Mouse (Mus musculus) adrenal gland, postnatal 25 days (tissue): ENCODE measurements around the gene Cmip. TPM values are rescaled to one million over a fixed set of nuclear protein-coding genes. Genes with fewer than 3 reads are reported as not detected.

ENCODE experiments used
- DNase-seq: peaks from one replicate; pipeline ENCODE4 v3.0.0; 2021; ENCODE audit warnings: mixed read lengths
- total RNA-seq: library from RNA; stranded (reverse); gene quantifications from 2 replicates; pipeline ENCODE4 v1.2.3, GENCODE M21; 2021

Cmip gene
- total RNA-seq, 1 experiment from 2014 or later: 121 TPM

- DNase-seq: peak; percentile 57
These were observed 121.8 kb downstream of the Cmip start for GRCm38 (mm10) chr8:117378625-117379024.

GRCm38 (mm10) chr8:117379131-117379530, 122.3 kb downstream of the Cmip start:
- peak; percentile 77 for DNase-seq

DNA sequence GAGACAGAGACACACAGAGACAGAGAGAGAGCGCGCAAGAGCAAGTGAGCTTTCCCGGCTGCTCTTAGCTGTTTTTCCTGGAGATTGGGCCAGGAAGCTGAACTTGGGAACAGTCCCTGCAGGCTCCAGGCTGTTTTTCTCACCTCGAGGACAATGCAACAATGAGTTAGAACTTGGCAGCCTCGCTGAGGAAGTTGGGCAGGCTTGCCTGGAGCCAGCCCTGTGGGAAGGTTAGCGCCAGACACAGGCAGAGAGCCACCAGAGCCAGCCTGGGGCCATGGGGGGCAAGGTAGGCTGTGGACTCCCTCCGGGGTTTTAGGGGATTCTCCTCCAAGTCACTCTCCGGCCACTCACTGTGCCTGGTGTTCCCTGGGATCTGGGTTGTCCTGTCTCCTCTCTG, 123.9 kb downstream of the Cmip start:
- peak; percentile 40 for DNase-seq

DNA sequence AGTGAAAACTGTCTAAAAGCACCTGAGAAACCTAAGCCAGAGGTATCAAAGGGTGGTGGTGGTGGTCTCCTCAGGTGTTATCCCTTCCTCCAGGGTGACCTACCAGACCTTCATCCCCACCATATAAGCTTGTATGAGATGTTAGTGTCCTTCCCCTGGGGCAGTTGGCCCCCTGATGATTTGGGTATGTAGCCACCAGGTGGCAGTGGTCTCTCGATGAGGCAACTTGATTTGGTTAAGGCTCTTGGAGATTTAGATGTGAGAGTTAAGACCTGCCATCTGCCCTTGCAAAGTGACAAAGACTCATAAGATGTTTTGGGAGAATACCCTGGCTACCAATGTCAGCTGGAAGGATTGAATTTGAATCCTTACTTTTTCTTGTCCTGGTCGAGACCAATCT, 129.3 kb downstream of the Cmip start:
- peak; percentile 39 for DNase-seq

DNA sequence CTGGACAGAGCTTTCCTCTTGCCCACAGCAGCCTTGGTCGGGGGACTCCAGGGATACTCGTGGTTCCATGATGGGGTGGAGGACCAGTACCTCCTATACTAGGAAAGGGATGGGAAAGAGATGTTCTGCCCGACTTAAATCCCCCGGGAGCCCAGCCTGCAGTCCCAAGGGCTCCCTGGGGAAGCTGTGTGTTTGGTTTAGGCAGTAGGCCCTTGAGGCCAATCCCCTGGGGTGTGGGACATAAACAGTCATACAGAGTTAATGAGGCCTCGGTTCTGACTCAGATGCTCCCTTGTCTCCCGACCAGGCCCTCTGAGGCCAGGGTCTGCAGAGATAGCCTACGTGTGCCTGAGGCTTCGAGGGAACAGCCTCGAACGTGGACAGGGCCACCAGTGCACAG, 130.8 kb downstream of the Cmip start:
- DNase-seq: no peak

GRCm38 (mm10) chr8:117388370-117388769, 131.5 kb downstream of the Cmip start:
- DNase-seq: peak; percentile 52

- DNase-seq: no peak
These were observed 137.0 kb downstream of the Cmip start for GRCm38 (mm10) chr8:117393853-117394252.

DNA sequence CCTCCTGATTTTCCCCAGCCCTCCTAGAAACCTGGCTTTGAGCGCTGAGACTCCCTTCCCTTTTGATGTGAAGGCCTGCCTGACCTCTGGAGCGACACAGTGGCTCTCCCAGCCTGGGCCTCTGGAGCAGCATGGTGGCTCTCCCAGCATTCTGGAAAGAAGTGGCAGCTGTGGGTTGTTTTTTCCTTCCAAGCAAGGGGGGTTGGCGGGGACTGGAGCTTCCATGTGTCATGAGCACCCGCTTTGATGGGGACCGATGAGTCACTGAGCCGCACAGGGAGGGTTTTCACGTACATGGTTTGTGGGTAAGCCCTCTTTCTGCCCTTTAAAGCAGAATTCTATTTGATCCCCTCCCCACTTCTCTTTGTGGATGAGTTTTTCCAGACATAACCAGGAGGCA, 138.2 kb downstream of the Cmip start:
- peak; percentile 75 for DNase-seq

DNA sequence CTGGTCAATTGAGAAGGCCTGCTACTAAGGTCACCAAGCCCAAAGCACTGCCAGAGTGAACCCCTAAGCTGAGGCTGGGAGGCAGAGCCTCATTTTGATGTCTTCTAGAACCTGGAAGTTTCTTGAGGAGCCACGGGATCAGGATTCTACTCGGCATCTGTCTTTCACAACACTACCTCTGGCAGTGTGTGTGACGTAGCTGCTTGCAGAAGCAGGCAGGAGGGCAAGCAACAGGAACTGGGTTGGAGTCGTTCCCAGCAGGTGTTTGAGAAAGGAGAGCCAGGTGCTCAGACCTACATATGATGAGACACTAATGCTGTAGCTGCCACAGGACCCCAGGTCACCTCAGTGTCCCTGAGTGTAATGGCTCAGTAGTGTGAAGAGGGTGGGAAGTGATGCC, 140.0 kb downstream of the Cmip start:
- no peak for DNase-seq

DNA sequence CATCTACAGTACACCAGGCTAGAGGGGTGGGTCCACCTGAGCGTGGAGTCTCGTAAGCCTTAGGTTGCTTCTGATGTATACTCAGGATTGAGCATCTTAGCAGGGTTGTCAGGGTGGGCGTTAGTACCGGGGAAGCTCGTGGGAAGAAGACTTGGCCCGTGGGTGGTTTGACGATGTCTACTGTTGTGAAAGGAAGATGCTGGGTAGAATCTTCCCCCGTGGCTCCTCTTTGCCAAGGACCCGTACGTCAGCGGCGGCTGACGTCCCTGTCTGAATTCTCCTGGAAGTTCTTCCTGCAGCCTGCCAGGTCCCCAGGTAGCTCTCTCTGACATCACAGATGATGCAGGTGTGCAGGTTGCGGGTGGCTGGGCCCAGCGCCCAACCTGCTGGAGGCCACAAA, 140.9 kb downstream of the Cmip start:
- no peak for DNase-seq

DNA sequence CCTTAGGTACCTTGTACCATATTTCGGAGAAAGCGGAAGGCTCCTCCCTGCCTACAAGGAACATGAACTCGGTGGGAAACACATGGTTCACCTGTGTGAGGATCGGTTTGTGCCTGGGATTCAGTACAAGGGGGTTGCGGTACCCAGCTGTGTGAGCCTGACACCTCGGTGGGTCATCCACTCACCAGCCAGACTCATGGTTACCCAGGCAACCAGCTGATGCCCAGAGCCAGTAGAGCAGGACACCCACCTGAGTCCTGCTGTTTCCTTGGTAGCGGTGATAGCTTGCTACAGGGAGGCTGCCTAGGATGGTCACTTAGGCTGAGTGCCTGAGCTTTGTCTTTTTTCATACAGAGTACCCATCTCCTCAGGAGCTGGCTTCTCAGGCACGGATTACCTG, 142.4 kb downstream of the Cmip start:
- DNase-seq: no peak

DNA sequence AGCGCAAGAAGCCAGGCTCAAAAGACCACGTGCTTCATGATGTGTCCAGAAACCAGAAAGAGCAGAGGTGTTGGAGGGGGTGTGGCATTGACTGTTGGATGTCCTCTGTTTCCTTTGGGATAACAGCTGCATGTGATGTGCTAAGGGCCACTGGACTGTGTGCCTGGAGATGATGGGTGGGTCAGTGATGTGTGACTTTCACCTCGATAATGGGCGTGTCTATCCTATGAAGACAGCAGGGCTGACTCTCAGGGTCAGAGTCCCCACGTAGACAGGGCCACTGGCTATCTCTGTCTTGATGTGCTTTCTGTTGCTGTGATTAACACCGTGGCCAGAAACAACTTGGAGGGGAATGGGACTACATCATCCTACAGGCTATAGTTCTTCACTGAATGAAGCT, 144.0 kb downstream of the Cmip start:
- DNase-seq: no peak

- DNase-seq: no peak
These were observed 145.0 kb downstream of the Cmip start for GRCm38 (mm10) chr8:117401880-117402279.

- DNase-seq: no peak
These were observed 146.2 kb downstream of the Cmip start for GRCm38 (mm10) chr8:117402911-117403704.

GRCm38 (mm10) chr8:117403705-117404476, 147.0 kb downstream of the Cmip start:
- DNase-seq: no peak

GRCm38 (mm10) chr8:117406081-117406480, 149.2 kb downstream of the Cmip start:
- DNase-seq: no peak

DNA sequence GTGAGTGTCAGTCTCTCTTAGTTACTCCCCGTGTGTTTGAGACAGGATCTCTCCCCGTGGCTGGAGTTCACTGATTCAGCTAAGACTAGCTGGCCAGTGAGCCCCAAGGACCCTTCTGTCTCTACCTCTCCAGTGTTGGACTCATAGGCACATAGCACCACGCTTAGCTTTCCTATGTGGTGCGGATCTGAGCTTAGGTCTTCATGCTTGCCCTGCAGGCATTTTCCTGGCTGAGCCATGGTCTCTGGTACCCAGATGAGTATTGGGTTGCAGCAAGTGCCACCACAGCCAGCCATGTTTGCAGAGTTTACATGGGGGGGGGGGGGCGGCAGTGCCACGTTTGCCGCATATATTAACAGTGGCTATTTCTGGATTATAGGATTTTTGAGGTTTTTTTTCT, 151.8 kb downstream of the Cmip start:
- no peak for DNase-seq

DNA sequence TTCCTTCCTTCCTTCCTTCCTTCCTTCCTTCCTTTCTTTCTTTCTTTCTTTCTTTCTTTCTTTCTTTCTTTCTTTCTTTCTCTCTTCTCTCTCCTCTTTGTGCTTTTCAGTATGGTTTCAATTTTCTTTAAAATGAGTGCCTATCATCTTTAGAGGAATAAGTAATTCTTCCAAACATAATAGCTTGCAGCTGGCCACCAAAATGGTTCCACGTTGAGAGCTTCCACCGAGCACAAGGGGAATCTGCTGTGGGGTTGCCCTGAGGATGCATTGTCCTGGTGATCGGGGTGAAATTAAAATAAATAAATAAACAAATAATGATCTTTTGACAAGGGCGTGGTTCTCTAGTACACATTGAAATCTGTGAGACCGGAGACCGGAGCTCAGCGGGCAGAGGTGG, 152.2 kb downstream of the Cmip start:
- DNase-seq: no peak

GRCm38 (mm10) chr8:117410391-117410790, 153.5 kb downstream of the Cmip start:
- DNase-seq: no peak

- no peak for DNase-seq
These were observed 154.0 kb downstream of the Cmip start for GRCm38 (mm10) chr8:117410901-117411300.

DNA sequence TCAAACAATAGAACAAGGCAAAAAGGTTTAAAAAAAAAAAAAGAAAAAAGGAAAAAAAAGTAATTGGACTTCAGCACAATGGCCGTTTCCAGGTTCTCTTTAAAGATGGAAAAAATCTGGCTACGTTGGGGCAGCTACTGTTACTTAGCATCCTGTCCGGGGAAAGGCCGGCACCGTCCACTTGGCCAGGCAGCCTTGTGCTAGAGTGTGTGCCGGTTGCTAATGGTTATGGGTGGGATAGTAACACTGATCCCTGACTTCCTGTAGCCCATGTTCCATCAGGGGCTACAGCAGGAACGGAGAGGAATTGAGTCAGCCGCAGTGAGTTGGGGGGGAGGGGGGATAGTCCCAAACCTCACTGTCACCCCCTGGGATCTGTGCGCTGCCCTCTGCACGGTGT, 155.4 kb downstream of the Cmip start:
- no peak for DNase-seq

DNA sequence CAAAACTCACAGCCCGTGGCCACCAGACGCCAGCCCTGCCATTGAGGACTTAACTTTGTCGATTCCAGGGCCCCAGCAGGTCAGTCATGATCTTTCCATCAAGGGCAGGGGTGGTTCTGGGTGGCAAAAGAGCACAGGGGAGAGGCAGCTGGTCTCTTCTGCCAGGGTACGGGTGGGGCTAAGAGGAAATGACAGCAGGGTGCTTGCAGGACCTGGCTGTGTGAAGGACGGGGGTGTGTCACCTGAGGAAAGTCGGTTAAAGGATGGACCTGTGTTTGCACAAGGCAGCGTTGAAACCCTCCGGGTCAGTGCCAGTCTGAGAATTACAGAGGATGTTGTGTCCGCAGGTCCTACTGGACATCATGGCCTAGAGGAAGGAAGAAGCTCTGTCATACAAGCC, 161.0 kb downstream of the Cmip start:
- DNase-seq: no peak

DNA sequence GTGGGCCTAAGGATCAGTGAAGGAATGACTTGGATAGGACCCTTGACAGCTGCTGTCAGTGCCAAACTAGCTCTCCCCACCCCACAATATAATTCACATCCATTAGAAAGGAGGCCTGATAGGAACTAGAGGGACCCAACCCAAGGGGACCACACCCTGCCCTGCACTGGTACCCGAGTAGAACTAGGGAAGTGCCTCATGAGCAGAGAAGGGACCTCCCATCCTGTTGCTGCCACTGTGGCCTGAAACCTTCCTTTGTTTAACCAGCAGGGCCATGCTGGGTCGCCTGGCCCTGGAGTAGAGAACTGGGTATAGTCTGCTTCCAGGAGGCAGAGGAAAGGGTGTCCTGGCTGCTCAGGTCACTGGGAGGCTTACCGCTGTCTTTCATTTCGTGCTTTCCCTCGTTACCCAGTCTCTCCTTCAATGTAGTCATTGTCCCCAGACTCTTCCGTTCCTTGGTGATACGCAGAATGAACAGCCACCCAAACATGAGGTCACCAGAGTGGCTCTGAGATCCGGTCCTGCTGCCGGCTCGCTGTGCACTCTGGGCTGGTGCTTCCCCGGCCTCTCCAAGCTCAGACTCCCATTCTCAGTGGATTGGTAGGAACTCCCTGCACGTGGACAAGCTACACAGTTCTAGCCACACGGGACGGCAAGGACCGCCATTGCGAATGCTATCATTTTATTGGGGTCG, 164.1 kb downstream of the Cmip start:
- DNase-seq: no peak
